Mouse (Mus musculus) small intestine, adult 2 months (tissue): ENCODE measurements around the gene Vps26a. TPM values are rescaled to one million over a fixed set of nuclear protein-coding genes. Genes with fewer than 3 reads are reported as not detected.
A peak's percentile ranks its signal among the peaks of the same experiment; 100 is the strongest.

ENCODE experiments used
- H3K27ac ChIP-seq: fragments of 200-500 bp; 2 replicates; pipeline ENCODE4 v1.5.1; 2012; ENCODE audit warnings: low read depth, low read length, control low read depth, inconsistent platforms; ENCODE audit not compliant: insufficient read depth
- H3K27me3 ChIP-seq: fragments of 200-500 bp; 2 replicates; pipeline ENCODE4 v1.6.1; 2012; ENCODE audit warnings: mild to moderate bottlenecking, moderate library complexity, low read length, inconsistent platforms; ENCODE audit not compliant: control insufficient read depth, insufficient read depth
- H3K36me3 ChIP-seq: fragments of 200-500 bp; 2 replicates; pipeline ENCODE4 v1.6.1; 2012; ENCODE audit warnings: mild to moderate bottlenecking, low read length, control low read depth, inconsistent platforms; ENCODE audit not compliant: control insufficient read depth, insufficient read depth
- H3K4me1 ChIP-seq: fragments of 200-500 bp; 2 replicates; pipeline ENCODE4 v1.6.1; 2012; ENCODE audit warnings: low read length, inconsistent platforms, mixed read lengths; ENCODE audit not compliant: control insufficient read depth, insufficient read depth, insufficient read length
- H3K4me3 ChIP-seq: fragments of 200-500 bp; 2 replicates; pipeline ENCODE4 v1.5.1; 2012; ENCODE audit warnings: low read depth, mild to moderate bottlenecking, control low read depth, inconsistent platforms, low read length, moderate library complexity
- CTCF ChIP-seq: fragments of 200-500 bp; IDR thresholded peaks from 2 replicates; pipeline ENCODE4 v1.5.1; 2012; ENCODE audit warnings: low read depth, mild to moderate bottlenecking, control low read depth, inconsistent platforms, low read length, moderate library complexity, mixed read lengths; ENCODE audit not compliant: insufficient replicate concordance, insufficient read length; ENCODE audit errors: extremely low read depth
- POLR2A ChIP-seq: fragments of 200-500 bp; IDR thresholded peaks from 2 replicates; pipeline ENCODE4 v1.6.1; 2012; ENCODE audit warnings: low read depth, mild to moderate bottlenecking, control low read depth, inconsistent platforms, low read length, moderate library complexity
- WGBS: fragments of 180-500 bp; shearing (Covaris S2); methylation state at CpG from one replicate; pipeline ENCODE4 v1.1.7; 2018; 5-methylcytosine and 5-hydroxymethylcytosine counted together
- polyA plus RNA-seq: library from polyadenylated mRNA; depleted of rRNA; stranded (reverse); fragments of >200 nt; gene quantifications from 2 replicates; pipeline ENCODE4 v1.2.3, GENCODE M21; 2012; rRNA removed

Vps26a gene
- 1.3 and 3.2 TPM in 2 replicates for polyA plus RNA-seq

- WGBS: 1% methylated on average over 59 of the region's 59 CpGs
- H3K36me3 ChIP-seq: no peaks in the 10 kb centered on the region
- peak within 1 kb of the TSS; percentile 90 for H3K27ac ChIP-seq
- H3K27me3 ChIP-seq: no peaks in the 10 kb centered on the region
- H3K4me3 ChIP-seq: peak within 1 kb of the TSS; percentile 80
- peaks cover 3% of the 10 kb centered on the region; the same call in 1 of the 2 replicates for H3K4me1 ChIP-seq
- TF ChIP-seq CTCF (no peak), POLR2A (peak; percentile 58; the same call in 1 of the 2 replicates)
These were observed at the start of gene Vps26a for GRCm38 (mm10) chr10:62486618-62487415. Gene Vps26a, minus strand, starts transcription at chr10:62486805.

- no peaks in the 10 kb centered on the region for H3K27me3 ChIP-seq
- no peak overlapping the region for H3K27ac ChIP-seq
- peaks cover 3% of the 10 kb centered on the region; the same call in 1 of the 2 replicates for H3K4me1 ChIP-seq
- TF ChIP-seq POLR2A (no peak), CTCF (no peak)
- no peak overlapping the region for H3K4me3 ChIP-seq
- H3K36me3 ChIP-seq: no peaks in the 10 kb centered on the region
- 73% methylated on average over 7 of the region's 7 CpGs for WGBS
These were observed 47.9 kb upstream of the Vps26a start for GRCm38 (mm10) chr10:62534509-62534908.

- no peaks in the 10 kb centered on the region for H3K27me3 ChIP-seq
- 10% methylated on average over 2 of the region's 2 CpGs for WGBS
- no peaks in the 10 kb centered on the region for H3K36me3 ChIP-seq
- TF ChIP-seq CTCF (no peak), POLR2A (no peak)
- no peak overlapping the region for H3K4me3 ChIP-seq
- H3K4me1 ChIP-seq: peaks cover 5% of the 10 kb centered on the region; the same call in 1 of the 2 replicates
- H3K27ac ChIP-seq: no peak overlapping the region
These were observed 46.2 kb upstream of the Vps26a start for GRCm38 (mm10) chr10:62532832-62533231.

- 59% methylated on average over 9 of the region's 9 CpGs for WGBS
- no peaks in the 10 kb centered on the region for H3K36me3 ChIP-seq
- TF ChIP-seq POLR2A (no peak), CTCF (no peak)
- H3K4me1 ChIP-seq: peaks cover 7% of the 10 kb centered on the region; the same call in 1 of the 2 replicates
- no peaks in the 10 kb centered on the region for H3K27me3 ChIP-seq
- no peak overlapping the region for H3K27ac ChIP-seq
- H3K4me3 ChIP-seq: no peak overlapping the region
These were observed 43.6 kb upstream of the Vps26a start for GRCm38 (mm10) chr10:62530183-62530582.

- Histone ChIP-seq H3K36me3 (no peaks in the 10 kb centered on the region), H3K27me3 (no peaks in the 10 kb centered on the region), H3K4me1 (peaks cover 14% of the 10 kb centered on the region), H3K4me3 (no peak within 1 kb of the TSS), H3K27ac (no peak within 1 kb of the TSS)
- TF ChIP-seq POLR2A: no peak
- no peak for TF ChIP-seq CTCF
- 88% methylated on average over 14 of the region's 14 CpGs for WGBS
These were observed 40.7 kb upstream of the Vps26a start, which contains the start of gene Srgn for GRCm38 (mm10) chr10:62527351-62527750. Gene Srgn, minus strand, starts transcription at chr10:62527451.

- peaks cover 20% of the 10 kb centered on the region for H3K4me1 ChIP-seq
- no peak for TF ChIP-seq POLR2A
- TF ChIP-seq CTCF: no peak
- no peak overlapping the region for H3K4me3 ChIP-seq
- no peaks in the 10 kb centered on the region for H3K27me3 ChIP-seq
- 50% methylated on average over 7 of the region's 7 CpGs for WGBS
- H3K27ac ChIP-seq: peak overlapping the region; percentile 61; the same call in 1 of the 2 replicates
- H3K36me3 ChIP-seq: no peaks in the 10 kb centered on the region
These were observed 35.8 kb upstream of the Vps26a start for GRCm38 (mm10) chr10:62522346-62522950.

- Histone ChIP-seq H3K27ac (peak overlapping the region; percentile 61; the same call in 1 of the 2 replicates), H3K4me1 (peaks cover 20% of the 10 kb centered on the region), H3K27me3 (no peaks in the 10 kb centered on the region), H3K36me3 (no peaks in the 10 kb centered on the region), H3K4me3 (no peak overlapping the region)
- WGBS: 27% methylated on average over 4 of the region's 4 CpGs
- TF ChIP-seq POLR2A (no peak), CTCF (no peak)
These were observed 35.2 kb upstream of the Vps26a start for GRCm38 (mm10) chr10:62521763-62522162.
